Mouse (Mus musculus) CH12.LX (cell line): ENCODE measurements around the gene Fitm2. TPM values are rescaled to one million over a fixed set of nuclear protein-coding genes. Genes with fewer than 3 reads are reported as not detected.

Experiments used
- DNase-seq: peaks from one replicate; pipeline ENCODE4 v3.0.0-alpha.2; 2013; ENCODE audit errors: extremely low read depth
- H3K27ac ChIP-seq: 2 replicates; pipeline ENCODE4 v1.5.1; 2012; ENCODE audit warnings: low read depth, mild to moderate bottlenecking, control low read depth, moderate library complexity; ENCODE audit not compliant: insufficient read depth
- H3K27me3 ChIP-seq: replicated peaks from 2 replicates; pipeline ENCODE3; 2012; ENCODE audit warnings: inconsistent platforms
- H3K36me3 ChIP-seq, 2 experiments: replicated peaks in 1 of 2; 2 replicates each; pipeline versions ENCODE3 to v1.6.1; 2012; ENCODE audit warnings: inconsistent platforms in 1 of 2, low read length in 1 of 2, mild to moderate bottlenecking in 1 of 2, mixed read lengths in 1 of 2, moderate library complexity in 1 of 2; ENCODE audit not compliant: control insufficient read depth in 1 of 2, insufficient read depth in 1 of 2
- H3K4me1 ChIP-seq, 2 experiments: 2 replicates each; pipeline ENCODE4 v1.6.1; 2012; ENCODE audit warnings: inconsistent platforms in 1 of 2, moderate library complexity in 1 of 2; ENCODE audit not compliant: insufficient read depth in 2 of 2, control insufficient read depth in 1 of 2
- H3K4me2 ChIP-seq: 2 replicates; pipeline ENCODE4 v1.6.1; 2012; ENCODE audit warnings: low read depth, mild to moderate bottlenecking, control low read depth; ENCODE audit not compliant: poor library complexity, insufficient read depth, severe bottlenecking
- H3K4me3 ChIP-seq, 3 experiments: fragments of 150-350 bp in 1 of 3; sonication (generic) in 1 of 3; replicated peaks in 1 of 3; 2 replicates each; pipeline versions ENCODE3 to v1.5.1; 2011 to 2012; ENCODE audit warnings: low read depth in 2 of 3, low read length in 2 of 3, mild to moderate bottlenecking in 2 of 3, moderate library complexity in 2 of 3, control low read depth in 1 of 3, improper control_type of control experiment in 1 of 3, inconsistent platforms in 1 of 3, mixed read lengths in 1 of 3; ENCODE audit not compliant: poor library complexity in 1 of 3
- H3K79me2 ChIP-seq: replicated peaks from 2 replicates; pipeline ENCODE4 v1.6.1; 2012; ENCODE audit warnings: mild to moderate bottlenecking, moderate library complexity; ENCODE audit not compliant: control insufficient read depth, poor library complexity, insufficient read depth, severe bottlenecking; ENCODE audit errors: extremely low read depth
- H3K9ac ChIP-seq: 2 replicates; pipeline ENCODE4 v1.6.1; 2012; ENCODE audit warnings: low read depth, mild to moderate bottlenecking, control low read depth, moderate library complexity; ENCODE audit not compliant: insufficient read depth
- H3K9me3 ChIP-seq: replicated peaks from 2 replicates; pipeline ENCODE3; 2012; ENCODE audit warnings: low read length, inconsistent platforms, mixed read lengths
- BHLHE40 ChIP-seq: IDR thresholded peaks from 2 replicates; pipeline ENCODE4 v1.6.1; 2011; ENCODE audit warnings: mild to moderate bottlenecking, low read depth, low read length, improper control_type of control experiment
- CHD1 ChIP-seq: IDR thresholded peaks from 2 replicates; pipeline ENCODE4 v1.6.1; 2012; ENCODE audit warnings: low read depth, low read length, improper control_type of control experiment, inconsistent platforms
- CHD2 ChIP-seq: IDR thresholded peaks from 2 replicates; pipeline ENCODE4 v1.6.1; 2011; ENCODE audit warnings: low read length, improper control_type of control experiment
- CTCF ChIP-seq, 2 experiments: IDR thresholded peaks in 1 of 2; conservative IDR thresholded peaks in 1 of 2; 2 replicates each; pipeline ENCODE4 v1.5.1; 2011 to 2012; ENCODE audit warnings: low read depth in 2 of 2, low read length in 2 of 2, improper control_type of control experiment in 1 of 2, inconsistent platforms in 1 of 2, mild to moderate bottlenecking in 1 of 2, moderate library complexity in 1 of 2
- E2F4 ChIP-seq: IDR thresholded peaks from 2 replicates; pipeline ENCODE4 v1.6.1; 2011; ENCODE audit warnings: low read depth, low read length, improper control_type of control experiment; ENCODE audit not compliant: insufficient replicate concordance
- ELF1 ChIP-seq: IDR thresholded peaks from 2 replicates; pipeline ENCODE4 v1.6.1; 2014; ENCODE audit warnings: low read depth, mild to moderate bottlenecking, inconsistent platforms, low read length, improper control_type of control experiment
- EP300 ChIP-seq: IDR thresholded peaks from 2 replicates; pipeline ENCODE4 v1.6.1; 2011; ENCODE audit warnings: low read length, improper control_type of control experiment
- ETS1 ChIP-seq: conservative IDR thresholded peaks from 2 replicates; pipeline ENCODE4 v1.6.1; 2012; ENCODE audit warnings: low read depth, mild to moderate bottlenecking, inconsistent platforms, low read length, improper control_type of control experiment, moderate library complexity
- GABPA ChIP-seq: IDR thresholded peaks from 2 replicates; pipeline ENCODE4 v1.6.1; 2012; ENCODE audit warnings: low read depth, low read length, improper control_type of control experiment, inconsistent platforms; ENCODE audit not compliant: insufficient replicate concordance
- HCFC1 ChIP-seq: IDR thresholded peaks from 2 replicates; pipeline ENCODE4 v1.6.1; 2012; ENCODE audit warnings: low read depth, mild to moderate bottlenecking, inconsistent platforms, low read length, improper control_type of control experiment
- IRF4 ChIP-seq: IDR thresholded peaks from 2 replicates; pipeline ENCODE4 v1.6.1; 2014; ENCODE audit warnings: low read depth, mild to moderate bottlenecking, inconsistent platforms, low read length, improper control_type of control experiment
- JUN ChIP-seq: IDR thresholded peaks from 2 replicates; pipeline ENCODE4 v1.6.1; 2011; ENCODE audit warnings: low read depth, mild to moderate bottlenecking, low read length, improper control_type of control experiment, moderate library complexity; ENCODE audit not compliant: insufficient read depth
- JUND ChIP-seq: conservative IDR thresholded peaks from 2 replicates; pipeline ENCODE4 v1.6.1; 2011; ENCODE audit warnings: low read depth, low read length, improper control_type of control experiment
- KAT2A ChIP-seq: IDR thresholded peaks from 2 replicates; pipeline ENCODE4 v1.6.1; 2012; ENCODE audit warnings: low read length, improper control_type of control experiment, inconsistent platforms; ENCODE audit not compliant: insufficient replicate concordance
- MAFK ChIP-seq: IDR thresholded peaks from 2 replicates; pipeline ENCODE4 v1.6.1; 2011; ENCODE audit warnings: low read length, improper control_type of control experiment; ENCODE audit not compliant: insufficient replicate concordance
- MAX ChIP-seq: IDR thresholded peaks from 2 replicates; pipeline ENCODE4 v1.6.1; 2011; ENCODE audit warnings: low read length, improper control_type of control experiment
- MAZ ChIP-seq: IDR thresholded peaks from 2 replicates; pipeline ENCODE4 v1.6.1; 2012; ENCODE audit warnings: low read depth, mild to moderate bottlenecking, inconsistent platforms, low read length, improper control_type of control experiment, moderate library complexity
- MEF2A ChIP-seq: IDR thresholded peaks from 2 replicates; pipeline ENCODE4 v1.6.1; 2014; ENCODE audit warnings: low read depth, mild to moderate bottlenecking, inconsistent platforms, low read length, improper control_type of control experiment, borderline replicate concordance
- MXI1 ChIP-seq: IDR thresholded peaks from 2 replicates; pipeline ENCODE4 v1.6.1; 2011; ENCODE audit warnings: mild to moderate bottlenecking, low read depth, low read length, improper control_type of control experiment
- MYC ChIP-seq: IDR thresholded peaks from 2 replicates; pipeline ENCODE4 v1.6.1; 2011; ENCODE audit warnings: low read depth, mild to moderate bottlenecking, improper control_type of control experiment, low read length
- NELFE ChIP-seq: IDR thresholded peaks from 2 replicates; pipeline ENCODE4 v1.6.1; 2011; ENCODE audit warnings: low read depth, low read length, improper control_type of control experiment
- NRF1 ChIP-seq: IDR thresholded peaks from 2 replicates; pipeline ENCODE4 v1.6.1; 2014; ENCODE audit warnings: low read depth, mild to moderate bottlenecking, inconsistent platforms, low read length, improper control_type of control experiment, moderate library complexity
- PAX5 ChIP-seq: IDR thresholded peaks from 2 replicates; pipeline ENCODE4 v1.6.1; 2012; ENCODE audit warnings: low read length, inconsistent platforms, mixed read lengths
- POLR2A ChIP-seq: IDR thresholded peaks from 2 replicates; pipeline ENCODE4 v1.6.1; 2011; ENCODE audit warnings: low read depth, mild to moderate bottlenecking, improper control_type of control experiment, low read length
- POLR2AphosphoS2 ChIP-seq: IDR thresholded peaks from 2 replicates; pipeline ENCODE4 v1.6.1; 2011; ENCODE audit warnings: low read depth, low read length, improper control_type of control experiment
- RAD21 ChIP-seq: IDR thresholded peaks from 2 replicates; pipeline ENCODE4 v1.6.1; 2011; ENCODE audit warnings: low read depth, mild to moderate bottlenecking, low read length, improper control_type of control experiment, moderate library complexity
- RCOR1 ChIP-seq: conservative IDR thresholded peaks from 2 replicates; pipeline ENCODE4 v1.6.1; 2012; ENCODE audit warnings: low read depth, mild to moderate bottlenecking, inconsistent platforms, low read length, improper control_type of control experiment
- SIN3A ChIP-seq: IDR thresholded peaks from 2 replicates; pipeline ENCODE4 v1.6.1; 2012; ENCODE audit warnings: low read length, improper control_type of control experiment, inconsistent platforms
- SMC3 ChIP-seq: IDR thresholded peaks from 2 replicates; pipeline ENCODE4 v1.6.1; 2011; ENCODE audit warnings: low read depth, low read length, improper control_type of control experiment
- TBP ChIP-seq: conservative IDR thresholded peaks from 2 replicates; pipeline ENCODE4 v1.6.1; 2011; ENCODE audit warnings: low read depth, low read length, improper control_type of control experiment
- TCF12 ChIP-seq: IDR thresholded peaks from 2 replicates; pipeline ENCODE4 v1.6.1; 2014; ENCODE audit warnings: low read depth, mild to moderate bottlenecking, inconsistent platforms, low read length, improper control_type of control experiment
- UBTF ChIP-seq: IDR thresholded peaks from 2 replicates; pipeline ENCODE4 v1.6.1; 2012; ENCODE audit warnings: low read depth, mild to moderate bottlenecking, inconsistent platforms, low read length, improper control_type of control experiment, moderate library complexity
- USF1 ChIP-seq: IDR thresholded peaks from 2 replicates; pipeline ENCODE4 v1.6.1; 2014; ENCODE audit warnings: low read depth, mild to moderate bottlenecking, inconsistent platforms, low read length, improper control_type of control experiment
- USF2 ChIP-seq: conservative IDR thresholded peaks from 2 replicates; pipeline ENCODE4 v1.6.1; 2011; ENCODE audit warnings: low read depth, low read length, improper control_type of control experiment
- ZC3H11A ChIP-seq: IDR thresholded peaks from 2 replicates; pipeline ENCODE4 v1.6.1; 2012; ENCODE audit warnings: low read depth, mild to moderate bottlenecking, inconsistent platforms, low read length, improper control_type of control experiment
- ZKSCAN1 ChIP-seq: IDR thresholded peaks from 2 replicates; pipeline ENCODE4 v1.6.1; 2012; ENCODE audit warnings: low read depth, inconsistent platforms, low read length, improper control_type of control experiment, borderline replicate concordance
- ZMIZ1 ChIP-seq: IDR thresholded peaks from 2 replicates; pipeline ENCODE4 v1.6.1; 2012; ENCODE audit warnings: low read depth, mild to moderate bottlenecking, inconsistent platforms, low read length, improper control_type of control experiment
- ZNF384 ChIP-seq: IDR thresholded peaks from 2 replicates; pipeline ENCODE4 v1.6.1; 2012; ENCODE audit warnings: low read depth, low read length, improper control_type of control experiment, inconsistent platforms
- dilution Hi-C: fragments of 300-500 bp; cut with MboI; formaldehyde crosslinking; loops from 2 replicates; pipeline ENCODE4 v1.14.3; 2020; ENCODE audit warnings: low sequenced_read_pairs; ENCODE audit not compliant: extremely low pct_unique_long_range_greater_than_20kb, extremely low pct_ligation_motif_present
- in situ Hi-C: fragments of 300-500 bp; cut with MboI; formaldehyde crosslinking; loops from 3 replicates; pipeline ENCODE4 v1.14.3; 2019; ENCODE audit warnings: low sequenced_read_pairs, low pct_ligation_motif_present, low pct_unique_long_range_greater_than_20kb, mixed read lengths
- polyA plus RNA-seq: library from polyadenylated mRNA; unstranded; fragments of >175 nt; gene quantifications from 2 replicates; pipeline ENCODE4 v1.2.1, GENCODE M21; 2012; ENCODE audit warnings: low read depth; ENCODE audit not compliant: insufficient read length
- total RNA-seq, 2 experiments: library from RNA; depleted of rRNA; stranded (reverse); fragments of 300-350 nt in 1 of 2; fragments of >200 nt in 1 of 2; gene quantifications; 2 replicates each; pipeline ENCODE4 v1.2.3; 2012 to 2014

The Fitm2 gene
- total RNA-seq (2012; rRNA removed) (5.5 and 6.0 TPM in 2 replicates), total RNA-seq (2014; rRNA removed) (4.9 and 5.0 TPM in 2 replicates), polyA plus RNA-seq (3.5 and 3.9 TPM in 2 replicates)

DNA sequence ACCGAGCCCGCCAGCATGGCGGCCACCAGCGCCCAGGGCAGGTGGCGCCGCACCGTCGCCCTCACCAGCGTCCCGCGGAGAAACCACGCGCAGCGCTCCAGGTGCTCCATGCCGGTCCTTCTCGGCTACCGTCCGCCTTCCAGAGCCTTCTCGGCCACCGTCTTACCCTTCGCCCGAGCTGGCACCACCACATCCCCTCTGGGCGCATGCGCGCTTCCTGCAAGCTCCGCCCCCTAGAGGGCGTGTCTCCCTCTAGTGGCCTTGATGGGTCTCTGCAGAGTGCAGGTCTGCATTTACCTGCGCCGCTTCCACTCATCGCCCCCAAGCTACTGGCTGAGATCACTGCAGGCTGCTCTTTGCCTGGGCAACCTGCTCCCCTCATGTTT is at the start of gene Fitm2:
Gene Fitm2 (minus strand): TSS at position 164 of the 386 bp plus-strand sequence.
- peaks cover 0 to 14% of the 10 kb centered on the region in 2 experiments; a peak in 3 of 4 replicates for H3K4me1 ChIP-seq
- no peaks in the 10 kb centered on the region for H3K79me2 ChIP-seq
- peak within 1 kb of the TSS; percentile 45 for H3K9ac ChIP-seq
- TF ChIP-seq SIN3A: peak; percentile 89
- no peak for TF ChIP-seq ZC3H11A
- TF ChIP-seq PAX5: no peak
- peak; percentile 67 for TF ChIP-seq SMC3
- TF ChIP-seq TCF12: peak; percentile 85
- no peak for TF ChIP-seq ETS1
- peak; percentile 94 for TF ChIP-seq MXI1
- peak; percentile 96 for TF ChIP-seq NRF1
- TF ChIP-seq POLR2A: peak; percentile 82
- no peak for TF ChIP-seq RCOR1
- TF ChIP-seq JUN: no peak
- no peak for TF ChIP-seq ZKSCAN1
- no peak; the same call in 1 of the 2 replicates for TF ChIP-seq USF2
- 0 out of 2 replicates have a peak, but pooled peaks have one; percentile 34 for TF ChIP-seq BHLHE40
- TF ChIP-seq IRF4: peak; percentile 75
- TF ChIP-seq CHD1: no peak
- peak; percentile 84 for TF ChIP-seq MEF2A
- peak; percentile 38 for TF ChIP-seq RAD21
- TF ChIP-seq MAX: peak; percentile 89
- peak; percentile 56; the same call in 1 of the 2 replicates for TF ChIP-seq MAZ
- no peak for TF ChIP-seq MAFK
- no peak for TF ChIP-seq JUND
- TF ChIP-seq GABPA: no peak; the same call in 1 of the 2 replicates
- peak; percentile 62 to 99 for TF ChIP-seq CTCF (conservative IDR thresholded peaks at IDR 0.05 in 1 of 2, IDR thresholded peaks at IDR 0.05 in 1 of 2; ENCODE audit: low read depth in 2 of 2, low read length in 2 of 2)
- TF ChIP-seq NELFE: peak; percentile 79
- TF ChIP-seq EP300: no peak
- peak; percentile 82 for TF ChIP-seq MYC
- TF ChIP-seq CHD2: no peak
- TF ChIP-seq USF1: no peak
- TF ChIP-seq ZMIZ1: no peak
- no peak for TF ChIP-seq ZNF384
- peak; percentile 87 for TF ChIP-seq HCFC1
- TF ChIP-seq TBP: peak; percentile 58; the same call in 1 of the 2 replicates
- TF ChIP-seq KAT2A: peak; percentile 73; the same call in 1 of the 2 replicates
- TF ChIP-seq UBTF: no peak
- no peak for TF ChIP-seq POLR2AphosphoS2
- TF ChIP-seq ELF1: peak; percentile 74
- TF ChIP-seq E2F4: no peak
- H3K36me3 ChIP-seq: peaks cover 10 to 30% of the 10 kb centered on the region in 2 experiments
- H3K27me3 ChIP-seq: peaks cover 30% of the 10 kb centered on the region
- dilution Hi-C loops (no loop called here), in situ Hi-C loops (no loop called here)
- no peaks in the 10 kb centered on the region for H3K9me3 ChIP-seq
- DNase-seq: peak; percentile 97
- H3K4me2 ChIP-seq: peak within 1 kb of the TSS; percentile 60
- peak within 1 kb of the TSS; percentile 67 to 94 (median 78) for H3K4me3 ChIP-seq
- H3K27ac ChIP-seq: no peak within 1 kb of the TSS
